Mouse (Mus musculus): ENCODE measurements at regions not wholly inside any gene's neighbourhood (a gene's known extent, or its start where the extent isn't known, plus 50 kb on each side); places are given as distances from the start of the nearest gene placed in this dataset.

DNA sequence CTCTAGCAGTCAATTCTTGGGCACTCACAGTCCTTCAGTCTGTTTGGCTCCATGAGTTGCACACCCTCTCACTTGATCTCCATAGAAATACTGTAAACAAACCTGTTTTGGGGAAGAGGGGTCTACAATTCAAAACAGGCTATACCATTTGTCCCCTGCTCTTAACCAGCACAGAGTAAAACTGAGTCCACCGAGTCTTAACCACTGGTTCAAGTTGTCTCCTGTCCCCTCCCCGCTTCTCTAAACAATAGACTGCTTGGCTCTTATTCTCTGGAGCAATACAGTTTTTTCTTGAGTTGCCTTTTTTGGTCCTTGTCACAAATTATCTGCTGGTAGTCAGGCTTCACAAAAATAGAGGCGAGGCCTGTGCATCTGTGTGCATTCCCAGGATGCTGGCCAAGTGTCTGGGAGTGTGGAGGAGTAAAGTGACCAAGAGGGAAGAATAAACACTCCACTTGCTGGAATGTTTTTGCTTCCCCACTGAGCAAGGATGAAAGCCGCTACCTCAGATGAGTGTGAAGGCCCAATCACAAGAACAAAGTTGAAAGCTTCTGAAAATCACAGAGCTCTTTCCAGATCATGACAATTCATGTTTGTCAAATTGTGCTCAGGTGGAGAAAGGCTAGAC lies 695.3 kb downstream of the Cypt12 start:
- TF ChIP-seq CTCF (IDR thresholded peaks at IDR 0.05; ENCODE audit: low read depth, low read length) (no peak), GATA1 (IDR thresholded peaks at IDR 0.05; ENCODE audit: borderline replicate concordance, low read length) (no peak), POLR2AphosphoS5 (IDR thresholded peaks at IDR 0.05; ENCODE audit: insufficient replicate concordance, low read depth, low read length) (no peak), TAL1 (conservative IDR thresholded peaks at IDR 0.05; ENCODE audit: low read depth, low read length) (no peak)
